Mouse (Mus musculus): ENCODE results near the gene Corin. TPM values are rescaled to one million over a fixed set of nuclear protein-coding genes. Genes with fewer than 3 reads are reported as not detected.

Corin gene
- polyA plus RNA-seq (2014; fragmentation: Nextera tagmentation; extraction: Ambion mirVana): 3.6 and 3.8 TPM in 2 replicates

- Histone ChIP-seq H3K4me3 (replicated peaks; ENCODE audit: low read length) (peak within 1 kb of the TSS; percentile 29), H3K9me3 (ENCODE audit: control insufficient read depth, low read length) (no peaks in the 10 kb centered on the region), H3K27me3 (ENCODE audit: control insufficient read depth, insufficient read depth, low read length) (peaks cover 38% of the 10 kb centered on the region), H3K36me3 (replicated peaks; ENCODE audit: control insufficient read depth, insufficient read depth) (no peaks in the 10 kb centered on the region), H3K9ac (0 out of 2 replicates have a peak within 1 kb of the TSS, but pooled peaks have one; percentile 41), H3K4me2 (replicated peaks) (peak within 1 kb of the TSS; percentile 55), H3K4me1 (replicated peaks; ENCODE audit: control insufficient read depth, insufficient read depth, low read length) (peaks cover 12% of the 10 kb centered on the region), H3K27ac (no peak within 1 kb of the TSS)
- no peak for DNase-seq (ENCODE audit: low spot score)
- ATAC-seq (ENCODE audit: low FRiP score): peak; percentile 45; the same call in 1 of the 2 replicates
- WGBS: 1% methylated on average over 64 of the region's 64 CpGs
Measured at GRCm38 (mm10) chr5:72503531-72504523, at the start of gene Corin. Gene Corin, minus strand, starts transcription at chr5:72504473.

DNA sequence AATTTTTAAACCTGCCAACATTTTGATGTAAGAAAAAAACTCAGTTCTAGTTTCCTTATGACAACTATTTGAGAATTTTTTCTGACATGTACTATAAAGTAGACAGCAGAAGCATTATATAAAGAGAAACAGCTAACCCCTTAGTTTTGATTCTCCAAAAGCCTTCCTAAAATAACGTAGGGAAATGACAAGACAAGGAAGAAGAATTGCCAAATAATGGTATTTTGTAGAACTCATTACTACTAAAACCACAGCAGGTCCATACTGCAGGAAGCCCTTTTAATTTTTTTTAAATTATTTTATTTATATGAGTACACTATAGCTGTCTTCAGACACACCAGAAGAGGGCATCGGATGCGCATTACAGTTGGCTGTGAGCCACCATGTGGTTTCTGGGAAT is 46.9 kb upstream of the Corin start:
- WGBS: 88% methylated on average over 3 of the region's 3 CpGs
- Histone ChIP-seq H3K4me2 (replicated peaks) (no peak overlapping the region), H3K36me3 (replicated peaks; ENCODE audit: control insufficient read depth, insufficient read depth) (peaks cover 35% of the 10 kb centered on the region), H3K27me3 (ENCODE audit: control insufficient read depth, insufficient read depth, low read length) (no peaks in the 10 kb centered on the region), H3K9me3 (ENCODE audit: control insufficient read depth, low read length) (no peaks in the 10 kb centered on the region), H3K9ac (no peak overlapping the region), H3K4me1 (replicated peaks; ENCODE audit: control insufficient read depth, insufficient read depth, low read length) (no peaks in the 10 kb centered on the region), H3K27ac (no peak overlapping the region), H3K4me3 (replicated peaks; ENCODE audit: low read length) (no peak overlapping the region)
- ATAC-seq (ENCODE audit: low FRiP score) (no peak), DNase-seq (ENCODE audit: low spot score) (no peak)

- no peak for DNase-seq (ENCODE audit: low spot score)
- Histone ChIP-seq H3K4me1 (replicated peaks; ENCODE audit: control insufficient read depth, insufficient read depth, low read length) (no peaks in the 10 kb centered on the region), H3K9ac (no peak overlapping the region), H3K4me3 (replicated peaks; ENCODE audit: low read length) (no peak overlapping the region), H3K9me3 (ENCODE audit: control insufficient read depth, low read length) (no peaks in the 10 kb centered on the region), H3K27ac (no peak overlapping the region), H3K36me3 (replicated peaks; ENCODE audit: control insufficient read depth, insufficient read depth) (peaks cover 35% of the 10 kb centered on the region), H3K27me3 (ENCODE audit: control insufficient read depth, insufficient read depth, low read length) (no peaks in the 10 kb centered on the region), H3K4me2 (replicated peaks) (no peak overlapping the region)
- 93% methylated on average over 3 of the region's 3 CpGs for WGBS
- no peak for ATAC-seq (ENCODE audit: low FRiP score)
Measured at GRCm38 (mm10) chr5:72528896-72529295, 24.6 kb upstream of the Corin start.

DNA sequence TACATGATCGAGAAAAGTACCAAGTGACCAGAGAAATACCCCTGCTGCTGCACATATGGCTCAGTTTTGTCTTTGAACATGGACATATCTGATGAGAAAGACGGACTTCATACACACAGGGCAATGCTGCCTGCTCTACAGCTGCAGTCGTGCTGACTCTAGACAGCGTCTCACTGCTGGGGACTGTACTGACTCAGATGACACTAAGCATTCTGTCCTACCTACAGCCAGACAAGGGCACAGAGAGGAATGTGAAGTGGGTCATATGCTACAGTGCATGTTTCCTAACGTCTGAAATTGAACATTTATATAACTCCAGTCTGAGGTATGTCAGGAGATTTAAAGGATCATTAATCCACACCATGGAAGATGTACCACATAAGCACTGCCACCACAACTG is 9.5 kb upstream of the Corin start:
- Histone ChIP-seq H3K27ac (no peak overlapping the region), H3K4me2 (replicated peaks) (no peak overlapping the region), H3K27me3 (ENCODE audit: control insufficient read depth, insufficient read depth, low read length) (no peaks in the 10 kb centered on the region), H3K36me3 (replicated peaks; ENCODE audit: control insufficient read depth, insufficient read depth) (peaks cover 47% of the 10 kb centered on the region), H3K9me3 (ENCODE audit: control insufficient read depth, low read length) (no peaks in the 10 kb centered on the region), H3K4me3 (replicated peaks; ENCODE audit: low read length) (no peak overlapping the region), H3K9ac (no peak overlapping the region), H3K4me1 (replicated peaks; ENCODE audit: control insufficient read depth, insufficient read depth, low read length) (no peaks in the 10 kb centered on the region)
- ATAC-seq (ENCODE audit: low FRiP score) (no peak), DNase-seq (ENCODE audit: low spot score) (no peak)
- WGBS: 89% methylated on average over 5 of the region's 5 CpGs

GRCm38 (mm10) chr5:72505740-72506139 is 1.5 kb upstream of the Corin start:
- no peak overlapping the region for H3K27ac ChIP-seq
- H3K4me3 ChIP-seq (replicated peaks; ENCODE audit: low read length): no peak overlapping the region
- DNase-seq (ENCODE audit: low spot score): peak; percentile 65
- no peaks in the 10 kb centered on the region for H3K9me3 ChIP-seq (ENCODE audit: control insufficient read depth, low read length)
- no peak overlapping the region for H3K9ac ChIP-seq
- H3K27me3 ChIP-seq (ENCODE audit: control insufficient read depth, insufficient read depth, low read length): peaks cover 38% of the 10 kb centered on the region
- H3K4me2 ChIP-seq (replicated peaks): no peak overlapping the region
- H3K36me3 ChIP-seq (replicated peaks; ENCODE audit: control insufficient read depth, insufficient read depth): no peaks in the 10 kb centered on the region
- H3K4me1 ChIP-seq (replicated peaks; ENCODE audit: control insufficient read depth, insufficient read depth, low read length): peaks cover 12% of the 10 kb centered on the region
- 77% methylated on average over 5 of the region's 5 CpGs for WGBS
- no peak for ATAC-seq (ENCODE audit: low FRiP score)

- no peak overlapping the region for H3K9ac ChIP-seq
- H3K4me2 ChIP-seq (replicated peaks): peak overlapping the region; percentile 55; the same call in 1 of the 2 replicates
- ATAC-seq (ENCODE audit: low FRiP score): no peak
Measured at GRCm38 (mm10) chr5:72502778-72503177, 1.5 kb downstream of the Corin start.

DNA sequence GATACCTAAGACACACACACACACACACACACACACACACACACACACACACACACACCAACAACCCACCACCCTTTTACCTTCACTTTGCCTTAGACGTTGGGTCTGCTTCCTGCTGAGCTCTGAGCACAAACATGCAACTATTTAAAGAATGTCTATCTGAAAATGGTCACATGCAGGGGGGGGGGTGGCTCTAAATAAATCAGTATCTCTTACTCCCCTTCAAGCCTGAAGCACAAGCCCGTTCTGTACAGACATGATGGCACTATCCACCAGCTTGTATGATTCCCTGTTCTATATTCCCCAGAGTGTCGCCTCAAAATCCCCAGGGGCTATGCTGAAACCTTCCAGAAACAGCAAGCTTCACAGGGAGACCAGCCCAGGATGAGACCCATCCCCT is 2.5 kb downstream of the Corin start:
- H3K4me2 ChIP-seq (replicated peaks): no peak overlapping the region
- peaks cover 12% of the 10 kb centered on the region for H3K4me1 ChIP-seq (replicated peaks; ENCODE audit: control insufficient read depth, insufficient read depth, low read length)
- peaks cover 38% of the 10 kb centered on the region for H3K27me3 ChIP-seq (ENCODE audit: control insufficient read depth, insufficient read depth, low read length)
- WGBS: 64% methylated on average over 3 of the region's 3 CpGs
- DNase-seq (ENCODE audit: low spot score) (no peak), ATAC-seq (ENCODE audit: low FRiP score) (no peak)
- H3K27ac ChIP-seq: no peak overlapping the region
- no peak overlapping the region for H3K4me3 ChIP-seq (replicated peaks; ENCODE audit: low read length)
- no peaks in the 10 kb centered on the region for H3K36me3 ChIP-seq (replicated peaks; ENCODE audit: control insufficient read depth, insufficient read depth)
- H3K9ac ChIP-seq: no peak overlapping the region
- H3K9me3 ChIP-seq (ENCODE audit: control insufficient read depth, low read length): no peaks in the 10 kb centered on the region

More at GRCm38 (mm10) chr5:72502778-72503177, 1.5 kb downstream of the Corin start:
- Histone ChIP-seq H3K27me3 (ENCODE audit: control insufficient read depth, insufficient read depth, low read length) (peaks cover 38% of the 10 kb centered on the region), H3K4me3 (replicated peaks; ENCODE audit: low read length) (no peak overlapping the region), H3K27ac (no peak overlapping the region), H3K9me3 (ENCODE audit: control insufficient read depth, low read length) (no peaks in the 10 kb centered on the region), H3K36me3 (replicated peaks; ENCODE audit: control insufficient read depth, insufficient read depth) (no peaks in the 10 kb centered on the region), H3K4me1 (replicated peaks; ENCODE audit: control insufficient read depth, insufficient read depth, low read length) (peaks cover 12% of the 10 kb centered on the region)
- 75% methylated on average over 8 of the region's 8 CpGs for WGBS
- DNase-seq (ENCODE audit: low spot score): no peak

- WGBS: 76% methylated on average over 10 of the region's 10 CpGs
Measured at GRCm38 (mm10) chr5:72498271-72498670, 6.0 kb downstream of the Corin start.

DNA sequence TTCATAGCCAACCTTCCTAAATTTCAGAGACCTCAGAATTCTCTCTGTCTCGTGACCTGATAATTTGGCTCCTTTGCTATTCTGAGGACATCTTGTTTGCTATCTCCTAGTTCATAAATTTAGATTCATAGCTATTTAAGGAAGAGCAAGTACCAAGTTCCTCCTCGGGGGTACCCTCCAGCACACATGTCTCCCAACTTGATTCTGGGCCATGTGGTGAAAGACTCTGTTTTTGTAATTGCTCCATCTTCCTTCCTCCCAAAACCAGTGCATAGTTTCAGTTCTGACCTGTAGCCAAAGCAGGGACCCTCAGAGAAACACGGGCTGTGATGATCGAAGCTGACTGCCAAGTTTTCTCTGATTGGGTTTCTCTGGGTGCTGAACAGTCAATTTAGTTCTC is 7.5 kb downstream of the Corin start:
- 87% methylated on average over 4 of the region's 4 CpGs for WGBS
- no peaks in the 10 kb centered on the region for H3K9me3 ChIP-seq (ENCODE audit: control insufficient read depth, low read length)
- H3K36me3 ChIP-seq (replicated peaks; ENCODE audit: control insufficient read depth, insufficient read depth): no peaks in the 10 kb centered on the region
- no peak overlapping the region for H3K4me2 ChIP-seq (replicated peaks)
- no peak overlapping the region for H3K4me3 ChIP-seq (replicated peaks; ENCODE audit: low read length)
- no peak overlapping the region for H3K9ac ChIP-seq
- no peaks in the 10 kb centered on the region for H3K4me1 ChIP-seq (replicated peaks; ENCODE audit: control insufficient read depth, insufficient read depth, low read length)
- ATAC-seq (ENCODE audit: low FRiP score) (no peak), DNase-seq (ENCODE audit: low spot score) (no peak)
- H3K27me3 ChIP-seq (ENCODE audit: control insufficient read depth, insufficient read depth, low read length): no peaks in the 10 kb centered on the region
- no peak overlapping the region for H3K27ac ChIP-seq

More at GRCm38 (mm10) chr5:72498271-72498670, 6.0 kb downstream of the Corin start:
- no peaks in the 10 kb centered on the region for H3K36me3 ChIP-seq (replicated peaks; ENCODE audit: control insufficient read depth, insufficient read depth)
- H3K27me3 ChIP-seq (ENCODE audit: control insufficient read depth, insufficient read depth, low read length): peaks cover 14% of the 10 kb centered on the region
- no peak overlapping the region for H3K9ac ChIP-seq
- no peak overlapping the region for H3K4me3 ChIP-seq (replicated peaks; ENCODE audit: low read length)
- no peak for ATAC-seq (ENCODE audit: low FRiP score)
- no peak for DNase-seq (ENCODE audit: low spot score)
- H3K27ac ChIP-seq: no peak overlapping the region
- H3K4me2 ChIP-seq (replicated peaks): no peak overlapping the region
- no peaks in the 10 kb centered on the region for H3K9me3 ChIP-seq (ENCODE audit: control insufficient read depth, low read length)
- peaks cover under 1% of the 10 kb centered on the region; the same call in 1 of the 2 replicates for H3K4me1 ChIP-seq (replicated peaks; ENCODE audit: control insufficient read depth, insufficient read depth, low read length)

All from hindbrain, embryonic 14.5 days (tissue).